Mouse (Mus musculus) cortical plate, adult 2 months (tissue): ENCODE results near the gene Gm5737.

Source experiments
- CTCF ChIP-seq: fragments of 200-500 bp; IDR thresholded peaks from 2 replicates; pipeline ENCODE4 v1.5.1; 2011; ENCODE audit warnings: mild to moderate bottlenecking, control low read depth, low read length; ENCODE audit not compliant: insufficient read depth; ENCODE audit errors: extremely low read depth
- POLR2A ChIP-seq: fragments of 200-500 bp; IDR thresholded peaks from 2 replicates; pipeline ENCODE4 v1.6.1; 2011; ENCODE audit warnings: mild to moderate bottlenecking, low read length, control low read depth; ENCODE audit not compliant: insufficient read depth; ENCODE audit errors: extremely low read depth

GRCm38 (mm10) chr7:120823248-120823647 is 11.1 kb downstream of the Gm5737 start:
- peak; percentile 85 for TF ChIP-seq CTCF
- no peak for TF ChIP-seq POLR2A
